Mouse (Mus musculus): ENCODE measurements around the gene Ruvbl1. TPM values are rescaled to one million over a fixed set of nuclear protein-coding genes. Genes with fewer than 3 reads are reported as not detected.

The Ruvbl1 gene
- polyA plus RNA-seq (2015; fragmentation: Nextera tagmentation; extraction: Ambion mirVana), result 35.2 and 37.9 TPM in 2 replicates

- peak within 1 kb of the TSS; percentile 87 for H3K4me2 ChIP-seq (replicated peaks; ENCODE audit: low read depth)
- H3K27ac ChIP-seq (replicated peaks), result no peak within 1 kb of the TSS
- 0 out of 2 replicates have a peak, but pooled peaks cover 4% of the 10 kb centered on the region for H3K4me1 ChIP-seq (replicated peaks; ENCODE audit: control insufficient read depth, insufficient read depth)
- peak within 1 kb of the TSS; percentile 76 for H3K9ac ChIP-seq (ENCODE audit: low read length)
- ATAC-seq (ENCODE audit: low FRiP score, low TSS enrichment), result peak; percentile 100
- peak within 1 kb of the TSS; percentile 67 for H3K4me3 ChIP-seq (ENCODE audit: low read depth, low read length)
- no peaks in the 10 kb centered on the region for H3K9me3 ChIP-seq (ENCODE audit: control insufficient read depth, low read length)
- H3K27me3 ChIP-seq (ENCODE audit: control insufficient read depth, insufficient read depth, low read length), result no peaks in the 10 kb centered on the region
- peaks cover 5% of the 10 kb centered on the region; the same call in 1 of the 2 replicates for H3K36me3 ChIP-seq (ENCODE audit: control insufficient read depth, insufficient read depth, low read length)
- TF ChIP-seq CTCF (IDR thresholded peaks at IDR 0.05; ENCODE audit: low read depth), result no peak
- TF ChIP-seq EP300 (optimal IDR thresholded peaks at IDR 0.05), result no peak
- DNase-seq (ENCODE audit: low spot score), result peak; percentile 93
- WGBS, result 0% methylated on average over 39 of the region's 42 CpGs
These were observed at the start of gene Ruvbl1 for GRCm38 (mm10) chr6:88465181-88465920. Gene Ruvbl1, plus strand, starts transcription at chr6:88465409.

GRCm38 (mm10) chr6:88416130-88416758, 49.0 kb upstream of the Ruvbl1 start:
- 73% methylated on average over 7 of the region's 7 CpGs for WGBS
- Histone ChIP-seq H3K36me3 (ENCODE audit: control insufficient read depth, insufficient read depth, low read length) (no peaks in the 10 kb centered on the region), H3K27ac (replicated peaks) (no peak overlapping the region), H3K9ac (ENCODE audit: low read length) (no peak overlapping the region), H3K4me3 (ENCODE audit: low read depth, low read length) (no peak overlapping the region), H3K4me1 (replicated peaks; ENCODE audit: control insufficient read depth, insufficient read depth) (no peaks in the 10 kb centered on the region), H3K9me3 (ENCODE audit: control insufficient read depth, low read length) (no peaks in the 10 kb centered on the region), H3K27me3 (ENCODE audit: control insufficient read depth, insufficient read depth, low read length) (no peaks in the 10 kb centered on the region), H3K4me2 (replicated peaks; ENCODE audit: low read depth) (no peak overlapping the region)
- TF ChIP-seq CTCF (IDR thresholded peaks at IDR 0.05; ENCODE audit: low read depth) (no peak), EP300 (optimal IDR thresholded peaks at IDR 0.05) (no peak)
- no peak for ATAC-seq (ENCODE audit: low FRiP score, low TSS enrichment)
- DNase-seq (ENCODE audit: low spot score), result no peak

GRCm38 (mm10) chr6:88431202-88431601, 34.0 kb upstream of the Ruvbl1 start:
- ATAC-seq (ENCODE audit: low FRiP score, low TSS enrichment) (peak; percentile 90), DNase-seq (ENCODE audit: low spot score) (peak; percentile 75)
- Histone ChIP-seq H3K4me2 (replicated peaks; ENCODE audit: low read depth) (no peak overlapping the region), H3K4me3 (ENCODE audit: low read depth, low read length) (no peak overlapping the region), H3K27me3 (ENCODE audit: control insufficient read depth, insufficient read depth, low read length) (no peaks in the 10 kb centered on the region), H3K4me1 (replicated peaks; ENCODE audit: control insufficient read depth, insufficient read depth) (0 out of 2 replicates have a peak, but pooled peaks cover 3% of the 10 kb centered on the region), H3K9ac (ENCODE audit: low read length) (no peak overlapping the region), H3K9me3 (ENCODE audit: control insufficient read depth, low read length) (no peaks in the 10 kb centered on the region), H3K36me3 (ENCODE audit: control insufficient read depth, insufficient read depth, low read length) (no peaks in the 10 kb centered on the region), H3K27ac (replicated peaks) (no peak overlapping the region)
- 19% methylated on average over 4 of the region's 4 CpGs for WGBS
- TF ChIP-seq EP300 (optimal IDR thresholded peaks at IDR 0.05) (no peak), CTCF (IDR thresholded peaks at IDR 0.05; ENCODE audit: low read depth) (peak; percentile 88)

- H3K4me1 ChIP-seq (replicated peaks; ENCODE audit: control insufficient read depth, insufficient read depth), result no peaks in the 10 kb centered on the region
- no peaks in the 10 kb centered on the region for H3K36me3 ChIP-seq (ENCODE audit: control insufficient read depth, insufficient read depth, low read length)
- 91% methylated on average over 7 of the region's 7 CpGs for WGBS
- DNase-seq (ENCODE audit: low spot score), result no peak
- no peak overlapping the region for H3K9ac ChIP-seq (ENCODE audit: low read length)
- H3K4me3 ChIP-seq (ENCODE audit: low read depth, low read length), result no peak overlapping the region
- ATAC-seq (ENCODE audit: low FRiP score, low TSS enrichment), result no peak
- H3K27me3 ChIP-seq (ENCODE audit: control insufficient read depth, insufficient read depth, low read length), result no peaks in the 10 kb centered on the region
- no peaks in the 10 kb centered on the region for H3K9me3 ChIP-seq (ENCODE audit: control insufficient read depth, low read length)
- no peak overlapping the region for H3K27ac ChIP-seq (replicated peaks)
- TF ChIP-seq EP300 (optimal IDR thresholded peaks at IDR 0.05), result no peak
- no peak for TF ChIP-seq CTCF (IDR thresholded peaks at IDR 0.05; ENCODE audit: low read depth)
- H3K4me2 ChIP-seq (replicated peaks; ENCODE audit: low read depth), result no peak overlapping the region
These were observed 29.6 kb upstream of the Ruvbl1 start for GRCm38 (mm10) chr6:88435609-88436008.

- H3K4me3 ChIP-seq (ENCODE audit: low read depth, low read length), result no peak overlapping the region
- no peaks in the 10 kb centered on the region for H3K27me3 ChIP-seq (ENCODE audit: control insufficient read depth, insufficient read depth, low read length)
- ATAC-seq (ENCODE audit: low FRiP score, low TSS enrichment), result no peak
- no peak for TF ChIP-seq CTCF (IDR thresholded peaks at IDR 0.05; ENCODE audit: low read depth)
- H3K4me1 ChIP-seq (replicated peaks; ENCODE audit: control insufficient read depth, insufficient read depth), result no peaks in the 10 kb centered on the region
- H3K4me2 ChIP-seq (replicated peaks; ENCODE audit: low read depth), result no peak overlapping the region
- H3K36me3 ChIP-seq (ENCODE audit: control insufficient read depth, insufficient read depth, low read length), result no peaks in the 10 kb centered on the region
- DNase-seq (ENCODE audit: low spot score), result no peak
- WGBS, result 64% methylated on average over 4 of the region's 4 CpGs
- H3K9ac ChIP-seq (ENCODE audit: low read length), result no peak overlapping the region
- H3K9me3 ChIP-seq (ENCODE audit: control insufficient read depth, low read length), result no peaks in the 10 kb centered on the region
- H3K27ac ChIP-seq (replicated peaks), result no peak overlapping the region
These were observed 26.2 kb upstream of the Ruvbl1 start for GRCm38 (mm10) chr6:88439056-88439455.

GRCm38 (mm10) chr6:88442551-88442950, 22.7 kb upstream of the Ruvbl1 start:
- no peak overlapping the region for H3K27ac ChIP-seq (replicated peaks)
- no peak for ATAC-seq (ENCODE audit: low FRiP score, low TSS enrichment)
- no peak for DNase-seq (ENCODE audit: low spot score)
- H3K4me2 ChIP-seq (replicated peaks; ENCODE audit: low read depth), result no peak overlapping the region
- no peak overlapping the region for H3K4me3 ChIP-seq (ENCODE audit: low read depth, low read length)
- H3K4me1 ChIP-seq (replicated peaks; ENCODE audit: control insufficient read depth, insufficient read depth), result no peaks in the 10 kb centered on the region; the same call in 1 of the 2 replicates
- H3K9ac ChIP-seq (ENCODE audit: low read length), result no peak overlapping the region
- H3K9me3 ChIP-seq (ENCODE audit: control insufficient read depth, low read length), result no peaks in the 10 kb centered on the region
- 85% methylated on average over 3 of the region's 3 CpGs for WGBS
- H3K27me3 ChIP-seq (ENCODE audit: control insufficient read depth, insufficient read depth, low read length), result no peaks in the 10 kb centered on the region
- TF ChIP-seq EP300 (optimal IDR thresholded peaks at IDR 0.05) (no peak), CTCF (IDR thresholded peaks at IDR 0.05; ENCODE audit: low read depth) (no peak)
- no peaks in the 10 kb centered on the region for H3K36me3 ChIP-seq (ENCODE audit: control insufficient read depth, insufficient read depth, low read length)
